Mouse (Mus musculus): ENCODE measurements around the gene Cd86. TPM values are rescaled to one million over a fixed set of nuclear protein-coding genes. Genes with fewer than 3 reads are reported as not detected.

Cd86 gene
- polyA plus RNA-seq, 1 experiment = 1.5 TPM

GRCm38 (mm10) chr16:36640993-36641392, 24.9 kb downstream of the Cd86 start:
- H3K36me3 ChIP-seq (replicated peaks; ENCODE audit: low read length) = no peaks in the 10 kb centered on the region
- TF ChIP-seq GATA1 (IDR thresholded peaks at IDR 0.05; ENCODE audit: borderline replicate concordance, low read length) = no peak
- peaks cover 14% of the 10 kb centered on the region for H3K9me3 ChIP-seq
- no peaks in the 10 kb centered on the region for H3K4me1 ChIP-seq
- no peak overlapping the region for H3K4me3 ChIP-seq (replicated peaks)
- H3K27me3 ChIP-seq (replicated peaks) = no peaks in the 10 kb centered on the region

GRCm38 (mm10) chr16:36639812-36640504, 25.9 kb downstream of the Cd86 start:
- TF ChIP-seq FLI1 (IDR thresholded peaks at IDR 0.05; ENCODE audit: low read length) (no peak), GATA1 (IDR thresholded peaks at IDR 0.05; ENCODE audit: borderline replicate concordance, low read length) (no peak)
- no peaks in the 10 kb centered on the region for H3K4me1 ChIP-seq

GRCm38 (mm10) chr16:36636800-36637199, 29.1 kb downstream of the Cd86 start:
- no peak for TF ChIP-seq FLI1 (IDR thresholded peaks at IDR 0.05; ENCODE audit: low read length)
- no peak for TF ChIP-seq GATA1 (IDR thresholded peaks at IDR 0.05; ENCODE audit: borderline replicate concordance, low read length)
- peaks cover 9% of the 10 kb centered on the region for H3K9me3 ChIP-seq
- H3K4me1 ChIP-seq = no peaks in the 10 kb centered on the region

More at GRCm38 (mm10) chr16:36639812-36640504, 25.9 kb downstream of the Cd86 start:
- no peaks in the 10 kb centered on the region for H3K27me3 ChIP-seq (replicated peaks)
- H3K9me3 ChIP-seq = peaks cover 9% of the 10 kb centered on the region
- H3K4me3 ChIP-seq (replicated peaks) = no peak overlapping the region
- no peaks in the 10 kb centered on the region for H3K36me3 ChIP-seq (replicated peaks; ENCODE audit: low read length)

GRCm38 (mm10) chr16:36634971-36635710, 30.7 kb downstream of the Cd86 start:
- Histone ChIP-seq H3K9me3 (peaks cover 9% of the 10 kb centered on the region), H3K36me3 (replicated peaks; ENCODE audit: low read length) (no peaks in the 10 kb centered on the region), H3K27me3 (replicated peaks) (no peaks in the 10 kb centered on the region), H3K4me1 (no peaks in the 10 kb centered on the region), H3K4me3 (replicated peaks) (no peak overlapping the region)
- TF ChIP-seq FLI1 (IDR thresholded peaks at IDR 0.05; ENCODE audit: low read length) (no peak), GATA1 (IDR thresholded peaks at IDR 0.05; ENCODE audit: borderline replicate concordance, low read length) (no peak)

More at GRCm38 (mm10) chr16:36636800-36637199, 29.1 kb downstream of the Cd86 start:
- Histone ChIP-seq H3K4me3 (replicated peaks) (no peak overlapping the region), H3K27me3 (replicated peaks) (no peaks in the 10 kb centered on the region), H3K36me3 (replicated peaks; ENCODE audit: low read length) (no peaks in the 10 kb centered on the region)

- Histone ChIP-seq H3K27me3 (replicated peaks) (no peaks in the 10 kb centered on the region), H3K9me3 (peaks cover 3% of the 10 kb centered on the region; the same call in 1 of the 2 replicates), H3K4me1 (no peaks in the 10 kb centered on the region), H3K4me3 (replicated peaks) (no peak overlapping the region), H3K36me3 (replicated peaks; ENCODE audit: low read length) (no peaks in the 10 kb centered on the region)
- TF ChIP-seq FLI1 (IDR thresholded peaks at IDR 0.05; ENCODE audit: low read length) (no peak), GATA1 (IDR thresholded peaks at IDR 0.05; ENCODE audit: borderline replicate concordance, low read length) (no peak)
These were observed 31.5 kb downstream of the Cd86 start for GRCm38 (mm10) chr16:36634421-36634820.

- H3K9me3 ChIP-seq = no peaks in the 10 kb centered on the region
- TF ChIP-seq GATA1 (IDR thresholded peaks at IDR 0.05; ENCODE audit: borderline replicate concordance, low read length) (no peak), FLI1 (IDR thresholded peaks at IDR 0.05; ENCODE audit: low read length) (no peak)
- H3K4me1 ChIP-seq = peaks cover 10% of the 10 kb centered on the region
- no peaks in the 10 kb centered on the region for H3K36me3 ChIP-seq (replicated peaks; ENCODE audit: low read length)
- no peak overlapping the region for H3K4me3 ChIP-seq (replicated peaks)
- no peaks in the 10 kb centered on the region for H3K27me3 ChIP-seq (replicated peaks)
These were observed 33.7 kb downstream of the Cd86 start for GRCm38 (mm10) chr16:36632229-36632628.

GRCm38 (mm10) chr16:36631607-36632006, 34.3 kb downstream of the Cd86 start:
- TF ChIP-seq GATA1 (IDR thresholded peaks at IDR 0.05; ENCODE audit: borderline replicate concordance, low read length) (no peak), FLI1 (IDR thresholded peaks at IDR 0.05; ENCODE audit: low read length) (no peak)
- Histone ChIP-seq H3K4me1 (peaks cover 16% of the 10 kb centered on the region), H3K4me3 (replicated peaks) (no peak overlapping the region), H3K9me3 (no peaks in the 10 kb centered on the region), H3K36me3 (replicated peaks; ENCODE audit: low read length) (no peaks in the 10 kb centered on the region), H3K27me3 (replicated peaks) (no peaks in the 10 kb centered on the region)

GRCm38 (mm10) chr16:36627740-36628139, 38.1 kb downstream of the Cd86 start:
- Histone ChIP-seq H3K36me3 (replicated peaks; ENCODE audit: low read length) (no peaks in the 10 kb centered on the region), H3K4me1 (peaks cover 18% of the 10 kb centered on the region), H3K9me3 (no peaks in the 10 kb centered on the region), H3K27me3 (replicated peaks) (no peaks in the 10 kb centered on the region), H3K4me3 (replicated peaks) (no peak overlapping the region)
- no peak for TF ChIP-seq GATA1 (IDR thresholded peaks at IDR 0.05; ENCODE audit: borderline replicate concordance, low read length)
- TF ChIP-seq FLI1 (IDR thresholded peaks at IDR 0.05; ENCODE audit: low read length) = no peak

GRCm38 (mm10) chr16:36626567-36627197, 39.2 kb downstream of the Cd86 start:
- Histone ChIP-seq H3K36me3 (replicated peaks; ENCODE audit: low read length) (no peaks in the 10 kb centered on the region), H3K4me3 (replicated peaks) (peak overlapping the region; percentile 79), H3K4me1 (peaks cover 18% of the 10 kb centered on the region), H3K27me3 (replicated peaks) (no peaks in the 10 kb centered on the region), H3K9me3 (no peaks in the 10 kb centered on the region)
- TF ChIP-seq FLI1 (IDR thresholded peaks at IDR 0.05; ENCODE audit: low read length) (no peak), GATA1 (IDR thresholded peaks at IDR 0.05; ENCODE audit: borderline replicate concordance, low read length) (no peak)

GRCm38 (mm10) chr16:36625909-36626308, 40.0 kb downstream of the Cd86 start:
- Histone ChIP-seq H3K4me1 (peaks cover 18% of the 10 kb centered on the region), H3K4me3 (replicated peaks) (no peak overlapping the region), H3K27me3 (replicated peaks) (no peaks in the 10 kb centered on the region), H3K36me3 (replicated peaks; ENCODE audit: low read length) (no peaks in the 10 kb centered on the region), H3K9me3 (no peaks in the 10 kb centered on the region)
- TF ChIP-seq GATA1 (IDR thresholded peaks at IDR 0.05; ENCODE audit: borderline replicate concordance, low read length) = no peak
- no peak for TF ChIP-seq FLI1 (IDR thresholded peaks at IDR 0.05; ENCODE audit: low read length)
